Mouse (Mus musculus) kidney, embryonic 14.5 days (tissue): Measurements from ENCODE around the gene Emc8. TPM values are rescaled to one million over a fixed set of nuclear protein-coding genes. Genes with fewer than 3 reads are reported as not detected.

Experiments used
- ATAC-seq: fragments of 200-750 bp; cut with Nextera tagmentation; 2 replicates; pipeline ENCODE4 v1.8.0; 2017; ENCODE audit warnings: moderate number of reproducible peaks, mild to moderate bottlenecking, moderate TSS enrichment, moderate library complexity; ENCODE audit not compliant: low FRiP score, low TSS enrichment
- H3K27ac ChIP-seq: fragments of 300-500 bp; sonication (generic); 2 replicates; pipeline ENCODE4 v1.5.1; 2014; ENCODE audit warnings: low read depth, mild to moderate bottlenecking, low read length, moderate library complexity, mixed read lengths
- H3K27me3 ChIP-seq: fragments of 300-500 bp; sonication (generic); 2 replicates; pipeline ENCODE4 v1.6.1; 2014; ENCODE audit warnings: mild to moderate bottlenecking, low read length; ENCODE audit not compliant: control insufficient read depth, insufficient read depth
- H3K36me3 ChIP-seq: fragments of 300-500 bp; sonication (generic); 2 replicates; pipeline ENCODE4 v1.6.1; 2014; ENCODE audit warnings: low read length, mixed read lengths; ENCODE audit not compliant: control insufficient read depth, insufficient read depth
- H3K4me1 ChIP-seq: fragments of 300-500 bp; sonication (generic); 2 replicates; pipeline ENCODE4 v1.6.1; 2014; ENCODE audit warnings: low read length, mixed read lengths; ENCODE audit not compliant: control insufficient read depth, insufficient read depth
- H3K4me2 ChIP-seq: fragments of 300-500 bp; sonication (generic); replicated peaks from 2 replicates; pipeline ENCODE4 v1.6.1; 2014; ENCODE audit warnings: low read depth, mild to moderate bottlenecking, low read length
- H3K4me3 ChIP-seq: fragments of 300-500 bp; sonication (generic); 2 replicates; pipeline ENCODE4 v1.5.1; 2014; ENCODE audit warnings: mild to moderate bottlenecking, low read length
- H3K9ac ChIP-seq: fragments of 300-500 bp; sonication (generic); 2 replicates; pipeline ENCODE4 v1.6.1; 2014; ENCODE audit warnings: low read depth, mild to moderate bottlenecking, low read length, moderate library complexity
- H3K9me3 ChIP-seq: fragments of 300-500 bp; sonication (generic); 2 replicates; pipeline ENCODE4 v1.6.1; 2016; ENCODE audit warnings: low read length; ENCODE audit not compliant: control insufficient read depth
- WGBS: fragments of 180-500 bp; shearing (Covaris S2); extraction: QIAGEN DNeasy Blood & Tissue Kit; methylation state at CpG from one replicate; pipeline ENCODE4 v1.1.7; 2014; 5-methylcytosine and 5-hydroxymethylcytosine counted together
- polyA plus RNA-seq: library from polyadenylated mRNA; unstranded; fragments of >200 nt; fragmentation: Nextera tagmentation; extraction: Ambion mirVana; gene quantifications from 2 replicates; pipeline ENCODE4 v1.2.1, GENCODE M21; 2014

Emc8 gene
- 297 and 328 TPM in 2 replicates for polyA plus RNA-seq

- WGBS = under 1% methylated on average over 49 of the region's 51 CpGs
- Histone ChIP-seq H3K27me3 (no peaks in the 10 kb centered on the region), H3K9ac (peak within 1 kb of the TSS; percentile 97), H3K27ac (peak within 1 kb of the TSS; percentile 79), H3K4me2 (peak within 1 kb of the TSS; percentile 91), H3K36me3 (peaks cover 42% of the 10 kb centered on the region), H3K9me3 (no peaks in the 10 kb centered on the region), H3K4me3 (peak within 1 kb of the TSS; percentile 95), H3K4me1 (peaks cover 21% of the 10 kb centered on the region)
- ATAC-seq = peak; percentile 50
Observed at GRCm38 (mm10) chr8:120668374-120668905, at the start of gene Emc8. Gene Emc8 (minus strand): TSS chr8:120668573.

- no peak for ATAC-seq
- 70% methylated on average over 15 of the region's 15 CpGs for WGBS
- H3K27me3 ChIP-seq = no peaks in the 10 kb centered on the region
Observed at GRCm38 (mm10) chr8:120715996-120716680, 47.8 kb upstream of the Emc8 start.

GRCm38 (mm10) chr8:120715200-120715599 is 46.8 kb upstream of the Emc8 start:
- no peak for ATAC-seq
- Histone ChIP-seq H3K4me1 (0 out of 2 replicates have a peak, but pooled peaks cover 2% of the 10 kb centered on the region), H3K27me3 (no peaks in the 10 kb centered on the region), H3K4me3 (no peak overlapping the region), H3K9me3 (no peaks in the 10 kb centered on the region), H3K9ac (no peak overlapping the region), H3K27ac (no peak overlapping the region), H3K36me3 (no peaks in the 10 kb centered on the region), H3K4me2 (no peak overlapping the region)
- 67% methylated on average over 6 of the region's 6 CpGs for WGBS

More at GRCm38 (mm10) chr8:120715996-120716680, 47.8 kb upstream of the Emc8 start:
- no peak overlapping the region for H3K4me2 ChIP-seq
- no peaks in the 10 kb centered on the region for H3K36me3 ChIP-seq
- H3K27ac ChIP-seq = no peak overlapping the region
- H3K4me3 ChIP-seq = no peak overlapping the region
- no peaks in the 10 kb centered on the region for H3K9me3 ChIP-seq
- 0 out of 2 replicates have a peak, but pooled peaks cover 2% of the 10 kb centered on the region for H3K4me1 ChIP-seq
- H3K9ac ChIP-seq = no peak overlapping the region

DNA sequence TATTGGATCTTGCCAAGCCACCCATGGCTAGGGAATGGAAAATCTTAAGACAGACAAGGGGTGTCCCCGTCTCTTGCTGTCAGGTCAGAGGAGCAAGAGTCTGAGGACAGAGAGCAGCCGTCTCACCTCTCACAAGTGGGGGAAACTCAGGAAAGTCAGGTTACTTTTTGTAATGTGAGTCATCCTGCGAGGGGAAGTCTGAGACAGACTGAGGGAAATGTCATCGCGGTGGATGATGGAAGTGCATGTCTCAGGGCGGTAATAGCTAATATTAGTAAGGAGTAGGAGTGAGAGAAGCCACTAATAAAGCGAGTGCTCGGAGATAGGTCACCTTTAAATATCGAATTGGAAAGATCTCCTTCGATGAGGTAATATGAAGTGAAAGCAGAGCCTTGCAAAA is 40.8 kb upstream of the Emc8 start:
- H3K4me3 ChIP-seq = no peak overlapping the region
- 70% methylated on average over 10 of the region's 10 CpGs for WGBS

DNA sequence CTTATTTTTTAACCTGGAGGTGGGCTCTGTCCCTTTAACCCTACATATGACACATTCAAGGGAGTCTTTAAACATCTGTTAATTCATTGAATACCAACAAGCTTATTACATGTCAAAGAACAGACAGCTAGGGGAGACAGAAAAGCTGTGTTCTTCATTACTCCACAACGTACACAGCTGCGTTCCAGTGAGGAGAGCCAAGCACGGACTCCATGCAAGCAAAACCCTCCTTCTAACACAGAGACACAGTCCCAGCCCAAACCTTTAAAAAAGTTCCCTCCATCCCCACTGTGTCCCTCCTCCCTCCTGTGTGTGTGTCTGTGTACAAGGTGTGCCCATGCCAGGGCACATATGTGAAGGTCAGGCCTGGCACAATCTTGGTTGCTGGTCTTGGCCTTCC is 37.8 kb upstream of the Emc8 start:
- H3K4me2 ChIP-seq = no peak overlapping the region
- no peak for ATAC-seq
- no peak overlapping the region for H3K4me3 ChIP-seq
- WGBS = 75% methylated on average over 3 of the region's 3 CpGs
- 0 out of 2 replicates have a peak, but pooled peaks cover 2% of the 10 kb centered on the region for H3K4me1 ChIP-seq
- H3K9ac ChIP-seq = no peak overlapping the region
- no peaks in the 10 kb centered on the region for H3K27me3 ChIP-seq
- no peaks in the 10 kb centered on the region for H3K9me3 ChIP-seq
- no peaks in the 10 kb centered on the region for H3K36me3 ChIP-seq
- no peak overlapping the region for H3K27ac ChIP-seq

More for the DNA sequence above, 40.8 kb upstream of the Emc8 start:
- no peak overlapping the region for H3K9ac ChIP-seq
- H3K9me3 ChIP-seq = no peaks in the 10 kb centered on the region
- H3K36me3 ChIP-seq = no peaks in the 10 kb centered on the region
- no peak for ATAC-seq
- no peaks in the 10 kb centered on the region for H3K27me3 ChIP-seq
- no peak overlapping the region for H3K4me2 ChIP-seq
- 0 out of 2 replicates have a peak, but pooled peaks cover 2% of the 10 kb centered on the region for H3K4me1 ChIP-seq
- no peak overlapping the region for H3K27ac ChIP-seq

DNA sequence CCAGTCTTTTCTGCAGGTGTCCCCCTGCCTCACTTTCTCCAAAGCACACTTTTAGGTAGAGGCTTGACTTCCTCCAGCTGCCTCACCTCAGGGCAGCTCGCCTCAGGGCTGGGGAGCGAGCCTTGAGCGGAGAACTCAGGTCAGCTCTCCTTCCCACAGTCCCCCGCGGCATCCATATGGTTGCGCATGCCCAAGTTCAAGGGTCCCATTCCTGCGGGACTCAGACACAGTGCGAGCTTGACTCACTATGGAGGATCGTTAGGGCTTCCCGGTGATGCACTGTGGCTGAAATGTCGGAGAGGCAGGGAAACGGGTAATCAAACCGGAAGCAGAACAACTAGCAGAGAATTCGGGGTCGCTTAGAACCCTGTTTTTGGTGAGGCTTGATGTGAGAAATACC is 36.8 kb upstream of the Emc8 start:
- Histone ChIP-seq H3K27me3 (no peaks in the 10 kb centered on the region), H3K36me3 (no peaks in the 10 kb centered on the region), H3K4me1 (0 out of 2 replicates have a peak, but pooled peaks cover 2% of the 10 kb centered on the region), H3K27ac (no peak overlapping the region), H3K9ac (no peak overlapping the region), H3K9me3 (no peaks in the 10 kb centered on the region), H3K4me3 (no peak overlapping the region), H3K4me2 (no peak overlapping the region)
- ATAC-seq = no peak
- 68% methylated on average over 15 of the region's 15 CpGs for WGBS

GRCm38 (mm10) chr8:120704203-120704602 is 35.8 kb upstream of the Emc8 start:
- Histone ChIP-seq H3K4me3 (no peak overlapping the region), H3K9ac (no peak overlapping the region), H3K9me3 (no peaks in the 10 kb centered on the region), H3K4me1 (0 out of 2 replicates have a peak, but pooled peaks cover 2% of the 10 kb centered on the region), H3K4me2 (no peak overlapping the region), H3K27me3 (no peaks in the 10 kb centered on the region), H3K36me3 (no peaks in the 10 kb centered on the region), H3K27ac (no peak overlapping the region)
- no peak for ATAC-seq
- WGBS = 25% methylated on average over 9 of the region's 9 CpGs

DNA sequence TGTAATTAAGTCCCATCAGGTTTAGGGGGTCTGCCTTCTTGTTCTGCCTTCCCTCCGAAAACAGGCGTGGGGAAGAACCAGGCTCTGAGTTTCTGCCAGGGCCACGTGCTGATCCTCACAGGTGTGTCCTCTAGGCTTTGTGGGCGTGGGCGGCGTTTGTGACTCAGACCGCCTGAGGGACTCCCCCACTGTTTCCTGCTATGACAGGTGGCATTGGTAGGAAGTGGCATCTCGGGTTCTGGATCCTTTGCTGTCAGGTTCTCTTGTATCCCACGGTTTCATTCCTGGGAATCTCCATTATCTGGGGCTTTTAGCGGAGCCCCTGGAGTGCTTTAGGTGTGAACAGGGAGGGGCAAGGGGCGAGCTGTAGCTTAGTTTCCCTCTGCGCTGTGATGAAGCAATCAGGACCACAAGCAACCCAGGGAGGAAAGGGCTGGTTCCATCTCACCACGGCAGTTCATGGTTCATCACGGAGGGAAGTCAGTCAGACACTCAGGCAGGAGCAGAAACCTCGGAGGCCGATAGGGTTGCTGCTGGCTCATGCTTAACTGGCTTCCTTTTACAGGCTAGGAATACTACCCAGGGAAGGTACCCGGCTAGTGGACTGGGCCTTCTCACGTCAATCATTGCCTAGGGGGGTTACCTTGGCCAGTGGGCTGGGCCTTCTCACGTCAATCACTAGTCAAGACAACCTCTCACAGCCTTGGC is 33.5 kb upstream of the Emc8 start:
- H3K4me3 ChIP-seq = no peak overlapping the region

DNA sequence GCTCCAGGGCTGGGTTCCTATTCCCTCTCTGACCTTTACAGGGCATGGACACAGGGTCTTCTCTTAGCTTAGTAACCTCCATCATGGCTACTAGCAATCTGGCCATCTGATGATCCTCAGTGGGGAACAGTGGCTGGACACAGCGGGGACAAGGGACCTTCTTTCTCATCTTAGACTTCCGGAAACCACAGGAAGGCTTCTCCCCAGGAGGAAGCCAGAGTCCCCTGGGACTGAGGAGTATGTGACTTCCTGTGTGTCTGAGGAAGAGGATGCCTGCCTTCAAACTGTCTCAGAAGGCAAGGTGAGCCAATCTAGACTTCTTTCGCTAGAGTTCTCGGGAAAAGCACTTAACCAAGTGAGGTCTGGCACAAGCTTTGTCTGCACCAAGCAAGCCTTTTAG is 31.7 kb upstream of the Emc8 start:
- Histone ChIP-seq H3K4me3 (no peak overlapping the region), H3K27me3 (no peaks in the 10 kb centered on the region), H3K9me3 (no peaks in the 10 kb centered on the region), H3K4me2 (no peak overlapping the region), H3K27ac (no peak overlapping the region), H3K9ac (no peak overlapping the region), H3K4me1 (peaks cover 12% of the 10 kb centered on the region), H3K36me3 (no peaks in the 10 kb centered on the region)
- 87% methylated on average over 4 of the region's 4 CpGs for WGBS
- no peak for ATAC-seq

More for the DNA sequence above, 33.5 kb upstream of the Emc8 start:
- H3K4me1 ChIP-seq = peaks cover 6% of the 10 kb centered on the region; the same call in 1 of the 2 replicates
- H3K9me3 ChIP-seq = no peaks in the 10 kb centered on the region
- H3K4me2 ChIP-seq = no peak overlapping the region
- no peaks in the 10 kb centered on the region for H3K27me3 ChIP-seq
- 44% methylated on average over 19 of the region's 19 CpGs for whole genome bisulfite sequencing
- H3K36me3 ChIP-seq = no peaks in the 10 kb centered on the region
- ATAC-seq = no peak
- no peak overlapping the region for H3K9ac ChIP-seq
- no peak overlapping the region for H3K27ac ChIP-seq
